Mouse (Mus musculus): Measurements from ENCODE around the gene Asns.
"Not testable (repeated sequence)": the region's sequence is repeated elsewhere in the genome, so short reads cannot be mapped to it uniquely, and the experiment has no call there.

Asns gene

GRCm38 (mm10) chr6:7676194-7676901 lies 16.7 kb downstream of the Asns start:
- no peak for DNase-seq (ENCODE audit: low read depth, low spot score)

DNA sequence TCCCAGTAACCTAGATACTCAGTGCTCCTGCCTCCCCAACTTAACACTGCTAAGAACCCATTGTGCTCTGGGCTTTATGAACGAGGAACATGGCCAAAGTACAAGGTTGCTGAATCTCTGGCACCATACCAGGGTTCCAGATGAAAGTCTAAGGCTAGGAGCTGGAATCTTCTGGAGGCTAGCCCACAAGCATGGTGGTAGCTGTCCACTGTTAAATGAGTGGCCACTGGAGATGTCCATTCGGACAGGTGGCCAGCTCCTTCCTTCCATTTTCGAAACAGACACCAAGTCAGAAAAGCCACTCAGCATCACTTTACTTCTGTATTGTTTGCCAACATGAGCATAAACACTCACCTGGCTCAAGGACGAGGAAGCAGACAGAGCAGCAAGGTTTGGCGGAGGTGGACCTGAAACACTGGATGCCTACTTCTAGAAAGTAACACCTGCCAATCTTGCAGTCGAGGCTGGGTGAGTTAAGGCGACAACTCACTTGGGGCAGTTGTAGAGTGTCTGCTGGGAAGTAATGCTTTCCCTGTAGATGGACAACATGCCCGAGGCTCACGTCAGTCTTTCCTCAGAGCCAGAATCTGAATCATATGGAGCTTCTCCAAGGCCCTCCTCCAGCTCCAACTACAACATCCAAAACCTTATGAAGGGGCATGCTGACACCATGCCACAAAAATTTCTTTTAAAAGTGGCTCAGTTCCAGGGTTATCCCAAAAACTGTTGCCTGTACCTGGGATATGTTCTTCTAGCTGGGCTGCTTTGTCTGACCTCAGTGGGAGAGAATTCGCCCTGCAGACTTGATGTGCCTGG lies 20.4 kb downstream of the Asns start:
- DNase-seq (ENCODE audit: low read depth, low spot score): no peak

DNA sequence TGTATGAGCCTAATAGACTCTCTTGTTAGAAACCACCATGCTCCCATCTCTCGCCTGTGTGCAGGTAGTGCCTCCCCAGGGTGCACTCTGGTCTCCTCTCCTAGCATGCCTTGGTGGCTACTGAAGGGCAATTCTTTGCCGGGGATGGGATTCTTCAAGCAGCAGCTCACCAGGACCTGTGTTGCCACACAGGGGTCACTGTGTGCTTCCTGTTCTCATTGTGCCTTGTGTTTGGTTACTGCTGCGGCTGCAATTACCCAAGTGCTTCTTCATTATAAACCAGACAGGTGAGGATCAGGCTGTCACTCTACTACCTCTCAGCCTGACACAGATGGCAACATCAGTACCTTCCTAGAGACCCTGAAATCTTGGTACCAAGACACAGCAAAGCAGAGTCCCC lies 21.6 kb downstream of the Asns start:
- DNase-seq (ENCODE audit: low read depth, low spot score): no peak

- DNase-seq (ENCODE audit: low read depth, low spot score): no peak
These were observed 22.5 kb downstream of the Asns start for GRCm38 (mm10) chr6:7670588-7670987.

GRCm38 (mm10) chr6:7669721-7670120 lies 23.3 kb downstream of the Asns start:
- DNase-seq (ENCODE audit: low read depth, low spot score): no peak

GRCm38 (mm10) chr6:7668332-7668731 lies 24.7 kb downstream of the Asns start:
- no peak for DNase-seq (ENCODE audit: low read depth, low spot score)

DNA sequence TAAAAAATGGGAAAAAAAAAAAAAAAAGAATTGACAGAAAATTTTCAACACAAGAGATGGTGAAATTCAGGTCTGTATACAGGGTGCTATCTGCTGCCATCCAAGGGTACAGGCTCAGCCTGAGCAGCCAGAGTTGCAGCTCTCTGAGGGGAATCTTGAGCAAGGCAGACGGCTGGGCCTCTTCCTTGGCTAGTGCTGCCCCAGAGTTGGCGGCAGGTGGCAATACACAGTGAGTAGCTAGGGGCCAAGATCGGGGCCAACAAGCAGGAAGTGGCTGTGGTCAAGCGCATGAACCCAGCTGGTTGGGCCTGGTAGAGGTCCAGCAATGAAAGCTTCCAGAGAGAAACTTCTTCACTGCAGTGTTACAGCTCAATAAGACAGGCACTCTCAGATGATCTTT lies 27.2 kb downstream of the Asns start:
- not testable (repeated sequence) for DNase-seq (ENCODE audit: low read depth, low spot score)

DNA sequence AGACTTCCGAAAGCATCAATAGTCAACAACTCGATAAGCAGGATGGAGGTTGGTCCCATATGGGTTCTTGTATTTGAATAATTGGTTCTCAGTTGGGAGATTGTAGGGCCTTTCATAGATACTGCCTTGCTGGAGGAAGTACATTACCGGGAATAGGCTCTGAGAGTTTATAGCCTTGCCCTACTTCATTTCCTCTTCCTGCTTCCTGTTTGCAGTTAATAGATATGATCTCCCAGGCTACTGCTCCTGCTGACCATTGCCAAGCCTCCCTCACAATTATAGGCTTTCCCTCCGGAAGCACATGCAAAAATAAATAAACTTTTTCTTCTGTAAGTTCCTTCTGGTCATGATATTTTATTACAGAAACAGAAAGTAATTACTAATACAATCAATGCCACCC lies 31.6 kb downstream of the Asns start:
- no peak for DNase-seq (ENCODE audit: low read depth, low spot score)

GRCm38 (mm10) chr6:7660377-7661080 lies 32.5 kb downstream of the Asns start:
- DNase-seq (ENCODE audit: low read depth, low spot score): peak; percentile 57

DNA sequence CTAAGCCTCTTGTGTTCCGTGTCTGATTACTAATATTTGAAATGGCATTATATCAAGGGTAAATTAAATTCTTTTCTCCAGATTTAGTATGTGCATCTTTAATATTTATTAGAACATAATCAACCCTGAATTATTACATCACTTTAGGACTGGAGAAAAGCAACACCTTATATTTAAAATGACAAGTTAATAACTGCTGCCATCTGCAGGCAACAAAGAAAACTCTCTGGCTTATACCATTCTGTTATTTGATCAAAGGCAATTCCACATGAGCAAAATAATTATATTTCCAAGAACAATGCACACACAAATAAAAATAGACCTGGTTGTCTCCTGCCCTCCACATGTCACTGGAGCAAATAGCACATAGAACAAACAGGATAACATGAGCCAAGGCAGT lies 36.5 kb downstream of the Asns start:
- DNase-seq (ENCODE audit: low read depth, low spot score): no peak

DNA sequence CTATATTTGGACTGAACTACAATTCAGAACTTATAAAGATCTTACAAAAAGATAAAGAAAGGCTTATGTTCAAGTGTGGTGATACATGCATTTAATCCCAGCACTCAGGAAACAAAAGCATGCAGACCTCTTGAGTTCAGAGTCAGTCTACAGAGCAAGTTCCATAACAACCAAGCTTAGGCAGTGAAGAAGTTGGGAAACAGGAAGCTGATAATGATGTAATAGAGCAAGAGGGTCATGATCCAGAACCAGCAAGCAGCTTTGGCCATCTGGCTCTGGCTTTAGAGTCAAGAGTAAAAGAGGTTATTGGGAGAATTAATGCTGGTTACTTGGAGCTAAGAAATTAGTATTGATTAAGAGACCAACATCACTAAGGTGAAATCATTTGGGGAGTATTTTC lies 44.6 kb downstream of the Asns start:
- DNase-seq (ENCODE audit: low read depth, low spot score): no peak
